25 mouse cellular contexts compared by ENCODE assay signal in genomic region chr2:9155604-9156003, GRCm38 (mm10).
A peak's percentile ranks its signal among the peaks of the same experiment; 100 is the strongest.
DNase-seq lines count a peak whose midpoint lies in the region; ATAC-seq and TF ChIP-seq lines count a peak whose summit lies in the region.
"Had no signal": no experiment of that assay in that cellular context is flagged by ENCODE, and none has a peak within 500 bp of the region (broad histone marks: within the 10 kb centered on the region; RNA-seq: fewer than 3 reads in every experiment).

No protein-coding gene starts in this region.

- H3K4me1 ChIP-seq in intestine, postnatal 0 days (replicated peaks; ENCODE audit: control insufficient read depth, insufficient read depth, low read length), result no peaks in the 10 kb centered on the region
- H3K4me1 ChIP-seq: embryonic facial prominence, embryonic 13.5 days; embryonic facial prominence, embryonic 15.5 days; forebrain, embryonic 10.5 days; forebrain, embryonic 12.5 days had no signal

- no peaks in the 10 kb centered on the region for H3K36me3 ChIP-seq in intestine, postnatal 0 days (ENCODE audit: control insufficient read depth, insufficient read depth)
- H3K36me3 ChIP-seq: embryonic facial prominence, embryonic 13.5 days; embryonic facial prominence, embryonic 15.5 days; forebrain, embryonic 10.5 days; forebrain, embryonic 12.5 days; G1E had no signal

- TF ChIP-seq CTCF in intestine, postnatal 0 days (IDR thresholded peaks at IDR 0.05; ENCODE audit: low read depth), result no peak

- peak; percentile 99 for ATAC-seq in CD4-positive, CD25-positive, alpha-beta regulatory T cell, adult 4 months
- no peak for ATAC-seq in intestine, postnatal 0 days
- ATAC-seq: forebrain, embryonic 14.5 days; forebrain, embryonic 16.5 days; Patski had no signal

- peak; percentile 23 for DNase-seq in induced T-regulatory cell, adult 2 months (ENCODE audit: low read depth)
- no peak for DNase-seq in layer of hippocampus, adult 9-10 months (ENCODE audit: low spot score)
- no peak for DNase-seq in kidney, postnatal 14 days
- DNase-seq: adrenal gland, adult 2 months; adrenal gland, postnatal 10 days; adrenal gland, postnatal 25 days; cerebellum, adult 11 months; cerebellum, adult 18-20 months; cerebellum, adult 8-10 months; cerebellum, adult 9-11 months; cerebellum, postnatal 14 days; cerebellum, postnatal 36 days; embryo, embryonic 11 days had no signal

- H3K27ac ChIP-seq in intestine, postnatal 0 days (ENCODE audit: low read depth, low read length), result no peak overlapping the region
- H3K27ac ChIP-seq: embryonic facial prominence, embryonic 13.5 days; embryonic facial prominence, embryonic 15.5 days; forebrain, embryonic 10.5 days; forebrain, embryonic 12.5 days had no signal

- no peaks in the 10 kb centered on the region for H3K9me3 ChIP-seq in intestine, postnatal 0 days (ENCODE audit: control insufficient read depth)
- H3K9me3 ChIP-seq: embryonic facial prominence, embryonic 13.5 days; embryonic facial prominence, embryonic 15.5 days; forebrain, embryonic 10.5 days; forebrain, embryonic 12.5 days; G1E had no signal

- WGBS in intestine, postnatal 0 days, result 93% methylated on average over 5 of the region's 5 CpGs

- no peak overlapping the region for H3K4me2 ChIP-seq in intestine, postnatal 0 days (replicated peaks; ENCODE audit: low read depth)
- H3K4me2 ChIP-seq: embryonic facial prominence, embryonic 13.5 days; embryonic facial prominence, embryonic 15.5 days; forebrain, embryonic 12.5 days had no signal

- no peak overlapping the region for H3K4me3 ChIP-seq in intestine, postnatal 0 days (ENCODE audit: low read depth, low read length)
- H3K4me3 ChIP-seq: embryonic facial prominence, embryonic 13.5 days; embryonic facial prominence, embryonic 15.5 days; erythroblast, embryonic 14.5 days; forebrain, embryonic 10.5 days; forebrain, embryonic 12.5 days had no signal

- H3K9ac ChIP-seq in intestine, postnatal 0 days (ENCODE audit: low read depth, low read length), result no peak overlapping the region
- H3K9ac ChIP-seq: embryonic facial prominence, embryonic 13.5 days; embryonic facial prominence, embryonic 15.5 days; forebrain, embryonic 12.5 days had no signal

- no peaks in the 10 kb centered on the region for H3K27me3 ChIP-seq in intestine, postnatal 0 days (replicated peaks; ENCODE audit: control insufficient read depth, insufficient read depth, low read length)
- H3K27me3 ChIP-seq: CH12.LX; embryonic facial prominence, embryonic 13.5 days; embryonic facial prominence, embryonic 15.5 days; forebrain, embryonic 12.5 days; Patski had no signal
